Mouse (Mus musculus) limb, embryonic 10.5 days (tissue): Measurements from ENCODE around the gene Shq1. TPM values are rescaled to one million over a fixed set of nuclear protein-coding genes. Genes with fewer than 3 reads are reported as not detected.

ENCODE experiments used
- DNase-seq: peaks from one replicate; pipeline ENCODE4 v3.0.0-alpha.2; 2017; ENCODE audit warnings: low spot score
- H3K27ac ChIP-seq: fragments of 300-500 bp; sonication (generic); 2 replicates; pipeline ENCODE4 v1.5.1; 2016; ENCODE audit warnings: mild to moderate bottlenecking
- H3K27me3 ChIP-seq: fragments of 300-500 bp; sonication (generic); 2 replicates; pipeline ENCODE4 v1.6.1; 2016; ENCODE audit warnings: low read depth, mild to moderate bottlenecking; ENCODE audit not compliant: poor library complexity, severe bottlenecking
- H3K36me3 ChIP-seq: fragments of 300-500 bp; sonication (generic); 2 replicates; pipeline ENCODE4 v1.6.1; 2016; ENCODE audit warnings: mild to moderate bottlenecking, moderate library complexity
- H3K4me1 ChIP-seq: fragments of 300-500 bp; sonication (generic); 2 replicates; pipeline ENCODE4 v1.6.1; 2016
- H3K4me3 ChIP-seq: fragments of 300-500 bp; sonication (generic); 2 replicates; pipeline ENCODE4 v1.5.1; 2016; ENCODE audit warnings: mild to moderate bottlenecking, moderate library complexity
- H3K9me3 ChIP-seq: fragments of 300-500 bp; sonication (generic); replicated peaks from 2 replicates; pipeline ENCODE4 v1.6.1; 2016; ENCODE audit warnings: mild to moderate bottlenecking
- WGBS: fragments of 180-500 bp; shearing (Covaris S2); methylation state at CpG from one replicate; pipeline ENCODE4 v1.1.7; 2016; 5-methylcytosine and 5-hydroxymethylcytosine counted together
- polyA plus RNA-seq: library from polyadenylated mRNA; unstranded; fragments of >200 nt; fragmentation: Nextera tagmentation; extraction: Ambion mirVana; gene quantifications from 2 replicates; pipeline ENCODE4 v1.2.1, GENCODE M21; 2016

Gene Shq1
- polyA plus RNA-seq, 1 experiment from 2014 or later: 21.8 TPM

GRCm38 (mm10) chr6:100538570-100538969, 132.4 kb downstream of the Shq1 start:
- Histone ChIP-seq H3K9me3 (no peaks in the 10 kb centered on the region), H3K4me1 (peaks cover 40% of the 10 kb centered on the region), H3K27me3 (peaks cover 67% of the 10 kb centered on the region), H3K27ac (no peak overlapping the region), H3K36me3 (no peaks in the 10 kb centered on the region), H3K4me3 (no peak overlapping the region)
- no peak for DNase-seq
- 31% methylated on average over 7 of the region's 7 CpGs for WGBS

GRCm38 (mm10) chr6:100537987-100538386, 133.0 kb downstream of the Shq1 start:
- no peaks in the 10 kb centered on the region for H3K36me3 ChIP-seq
- H3K9me3 ChIP-seq: no peaks in the 10 kb centered on the region
- H3K27ac ChIP-seq: no peak overlapping the region
- peaks cover 65% of the 10 kb centered on the region for H3K27me3 ChIP-seq
- DNase-seq: no peak
- no peak overlapping the region for H3K4me3 ChIP-seq
- 86% methylated on average over 6 of the region's 6 CpGs for WGBS
- peaks cover 45% of the 10 kb centered on the region for H3K4me1 ChIP-seq

- Histone ChIP-seq H3K36me3 (no peaks in the 10 kb centered on the region), H3K27ac (no peak overlapping the region), H3K9me3 (no peaks in the 10 kb centered on the region), H3K27me3 (peaks cover 64% of the 10 kb centered on the region), H3K4me3 (no peak overlapping the region), H3K4me1 (peaks cover 48% of the 10 kb centered on the region)
- WGBS: 88% methylated on average over 5 of the region's 5 CpGs
- DNase-seq: no peak
Measured at GRCm38 (mm10) chr6:100537042-100537441, 133.9 kb downstream of the Shq1 start.

- Histone ChIP-seq H3K27me3 (peaks cover 73% of the 10 kb centered on the region), H3K4me1 (peaks cover 46% of the 10 kb centered on the region), H3K27ac (no peak overlapping the region; the same call in 1 of the 2 replicates), H3K4me3 (no peak overlapping the region), H3K9me3 (no peaks in the 10 kb centered on the region), H3K36me3 (no peaks in the 10 kb centered on the region)
- WGBS: 13% methylated on average over 7 of the region's 7 CpGs
- peak; percentile 57 for DNase-seq
Measured at GRCm38 (mm10) chr6:100533364-100533763, 137.6 kb downstream of the Shq1 start.

GRCm38 (mm10) chr6:100532326-100532725, 138.6 kb downstream of the Shq1 start:
- Histone ChIP-seq H3K4me1 (peaks cover 40% of the 10 kb centered on the region), H3K36me3 (no peaks in the 10 kb centered on the region), H3K9me3 (no peaks in the 10 kb centered on the region), H3K27ac (0 out of 2 replicates have a peak overlapping the region, but pooled peaks have one; percentile 30), H3K4me3 (no peak overlapping the region), H3K27me3 (peaks cover 69% of the 10 kb centered on the region)
- 82% methylated on average over 8 of the region's 8 CpGs for WGBS
- DNase-seq: no peak

- Histone ChIP-seq H3K36me3 (no peaks in the 10 kb centered on the region), H3K4me1 (peaks cover 62% of the 10 kb centered on the region), H3K9me3 (no peaks in the 10 kb centered on the region), H3K4me3 (no peak overlapping the region), H3K27me3 (peaks cover 47% of the 10 kb centered on the region), H3K27ac (0 out of 2 replicates have a peak overlapping the region, but pooled peaks have one; percentile 8)
- WGBS: 45% methylated on average over 3 of the region's 3 CpGs
- no peak for DNase-seq
Measured at GRCm38 (mm10) chr6:100529673-100530072, 141.3 kb downstream of the Shq1 start.

- Histone ChIP-seq H3K36me3 (no peaks in the 10 kb centered on the region), H3K4me3 (no peak overlapping the region), H3K27me3 (peaks cover 57% of the 10 kb centered on the region), H3K27ac (no peak overlapping the region), H3K9me3 (no peaks in the 10 kb centered on the region), H3K4me1 (peaks cover 51% of the 10 kb centered on the region)
- WGBS: 71% methylated on average over 7 of the region's 7 CpGs
- no peak for DNase-seq
Measured at GRCm38 (mm10) chr6:100528556-100528955, 142.4 kb downstream of the Shq1 start.

- H3K27me3 ChIP-seq: peaks cover 57% of the 10 kb centered on the region
- peaks cover 46% of the 10 kb centered on the region for H3K4me1 ChIP-seq
- DNase-seq: no peak
- WGBS: 87% methylated on average over 5 of the region's 5 CpGs
- no peak overlapping the region for H3K4me3 ChIP-seq
- no peak overlapping the region for H3K27ac ChIP-seq
- H3K36me3 ChIP-seq: no peaks in the 10 kb centered on the region
- H3K9me3 ChIP-seq: no peaks in the 10 kb centered on the region
Measured at GRCm38 (mm10) chr6:100527972-100528371, 143.0 kb downstream of the Shq1 start.

- no peak overlapping the region for H3K27ac ChIP-seq
- DNase-seq: no peak
- 89% methylated on average over 6 of the region's 6 CpGs for WGBS
- no peaks in the 10 kb centered on the region for H3K36me3 ChIP-seq
- H3K4me3 ChIP-seq: no peak overlapping the region
- H3K27me3 ChIP-seq: peaks cover 57% of the 10 kb centered on the region
- H3K4me1 ChIP-seq: peaks cover 39% of the 10 kb centered on the region
- H3K9me3 ChIP-seq: no peaks in the 10 kb centered on the region
Measured at GRCm38 (mm10) chr6:100527161-100527560, 143.8 kb downstream of the Shq1 start.

GRCm38 (mm10) chr6:100526066-100526465, 144.9 kb downstream of the Shq1 start:
- Histone ChIP-seq H3K36me3 (no peaks in the 10 kb centered on the region), H3K4me1 (peaks cover 42% of the 10 kb centered on the region), H3K27ac (peak overlapping the region; percentile 76), H3K4me3 (peak overlapping the region; percentile 36), H3K27me3 (peaks cover 60% of the 10 kb centered on the region), H3K9me3 (no peaks in the 10 kb centered on the region)
- peak; percentile 50 for DNase-seq
- WGBS: 6% methylated on average over 9 of the region's 9 CpGs

- no peaks in the 10 kb centered on the region for H3K9me3 ChIP-seq
- H3K4me1 ChIP-seq: peaks cover 47% of the 10 kb centered on the region
- DNase-seq: peak; percentile 48
- H3K36me3 ChIP-seq: no peaks in the 10 kb centered on the region
- peaks cover 60% of the 10 kb centered on the region for H3K27me3 ChIP-seq
- H3K27ac ChIP-seq: 0 out of 2 replicates have a peak overlapping the region, but pooled peaks have one; percentile 76
- 5% methylated on average over 3 of the region's 3 CpGs for WGBS
- H3K4me3 ChIP-seq: no peak overlapping the region
Measured at GRCm38 (mm10) chr6:100525496-100525895, 145.5 kb downstream of the Shq1 start.

- Histone ChIP-seq H3K4me1 (peaks cover 49% of the 10 kb centered on the region), H3K27ac (no peak overlapping the region), H3K27me3 (peaks cover 75% of the 10 kb centered on the region), H3K4me3 (no peak overlapping the region), H3K36me3 (no peaks in the 10 kb centered on the region), H3K9me3 (no peaks in the 10 kb centered on the region)
- no peak for DNase-seq
- WGBS: 90% methylated on average over 3 of the region's 3 CpGs
Measured at GRCm38 (mm10) chr6:100522495-100522894, 148.5 kb downstream of the Shq1 start.

- H3K36me3 ChIP-seq: no peaks in the 10 kb centered on the region
- H3K4me1 ChIP-seq: peaks cover 50% of the 10 kb centered on the region
- H3K9me3 ChIP-seq: no peaks in the 10 kb centered on the region
- H3K27ac ChIP-seq: no peak overlapping the region
- DNase-seq: no peak
- peaks cover 78% of the 10 kb centered on the region for H3K27me3 ChIP-seq
- WGBS: 78% methylated on average over 2 of the region's 2 CpGs
- no peak overlapping the region for H3K4me3 ChIP-seq
Measured at GRCm38 (mm10) chr6:100521615-100522398, 149.2 kb downstream of the Shq1 start.
